Mouse (Mus musculus) embryonic facial prominence, embryonic 13.5 days (tissue): ENCODE data around the gene Anapc13. TPM values are rescaled to one million over a fixed set of nuclear protein-coding genes. Genes with fewer than 3 reads are reported as not detected.

Source experiments
- ATAC-seq: fragments of 200-750 bp; cut with Nextera tagmentation; 2 replicates; pipeline ENCODE4 v1.8.0; 2017; ENCODE audit warnings: low read depth; ENCODE audit not compliant: insufficient number of reproducible peaks, insufficient read depth, low FRiP score, low TSS enrichment
- H3K27ac ChIP-seq: fragments of 300-500 bp; sonication (generic); 2 replicates; pipeline ENCODE4 v1.5.1; 2015; ENCODE audit warnings: moderate library complexity, mild to moderate bottlenecking, inconsistent platforms
- H3K27me3 ChIP-seq: fragments of 300-500 bp; sonication (generic); 2 replicates; pipeline ENCODE4 v1.6.1; 2015; ENCODE audit warnings: mild to moderate bottlenecking, inconsistent platforms
- H3K36me3 ChIP-seq: fragments of 300-500 bp; sonication (generic); 2 replicates; pipeline ENCODE4 v1.6.1; 2015; ENCODE audit warnings: mild to moderate bottlenecking, inconsistent platforms
- H3K4me1 ChIP-seq: fragments of 300-500 bp; sonication (generic); 2 replicates; pipeline ENCODE4 v1.6.1; 2015; ENCODE audit warnings: inconsistent platforms
- H3K4me2 ChIP-seq: fragments of 300-500 bp; sonication (generic); 2 replicates; pipeline ENCODE4 v1.6.1; 2015; ENCODE audit warnings: moderate library complexity, mild to moderate bottlenecking, inconsistent platforms
- H3K4me3 ChIP-seq: fragments of 300-500 bp; sonication (generic); 2 replicates; pipeline ENCODE4 v1.5.1; 2015; ENCODE audit warnings: mild to moderate bottlenecking, inconsistent platforms
- H3K9ac ChIP-seq: fragments of 300-500 bp; sonication (generic); 2 replicates; pipeline ENCODE4 v1.6.1; 2015; ENCODE audit warnings: mild to moderate bottlenecking, inconsistent platforms
- H3K9me3 ChIP-seq: fragments of 300-500 bp; sonication (generic); 2 replicates; pipeline ENCODE4 v1.6.1; 2016; ENCODE audit warnings: inconsistent platforms
- WGBS: fragments of 180-500 bp; shearing (Covaris S2); methylation state at CpG from one replicate; pipeline ENCODE4 v1.1.7; 2015; ENCODE audit warnings: mixed read lengths; 5-methylcytosine and 5-hydroxymethylcytosine counted together
- polyA plus RNA-seq: library from polyadenylated mRNA; unstranded; fragments of >200 nt; fragmentation: Nextera tagmentation; extraction: Ambion mirVana; gene quantifications from 2 replicates; pipeline ENCODE4 v1.2.1, GENCODE M21; 2015

Gene Anapc13
- polyA plus RNA-seq, 1 experiment from 2014 or later: 195 TPM

DNA sequence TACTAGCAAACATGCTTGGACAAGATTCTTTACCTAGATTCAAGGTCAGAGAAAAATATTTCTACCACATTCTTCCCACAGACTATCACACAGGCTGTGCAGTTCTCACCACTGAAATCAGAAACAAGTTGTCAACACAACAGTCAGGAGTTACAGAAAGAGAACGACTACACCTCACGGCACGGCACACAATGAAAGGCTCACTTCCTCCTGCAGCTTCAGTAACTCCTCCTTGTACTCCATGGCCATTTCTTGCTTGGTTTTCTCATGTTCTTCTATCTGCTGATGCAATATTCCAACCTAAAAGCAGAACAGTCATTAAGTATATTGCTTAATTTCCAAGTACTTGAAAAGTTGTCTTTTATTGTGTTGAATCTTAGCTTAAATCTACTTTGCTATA lies 11.0 kb upstream of the Anapc13 start:
- WGBS: 82% methylated on average over 3 of the region's 3 CpGs
- Histone ChIP-seq H3K4me1 (no peaks in the 10 kb centered on the region), H3K4me2 (no peak overlapping the region), H3K9ac (no peak overlapping the region), H3K4me3 (no peak overlapping the region), H3K27ac (no peak overlapping the region), H3K27me3 (no peaks in the 10 kb centered on the region), H3K36me3 (peaks cover 62% of the 10 kb centered on the region), H3K9me3 (no peaks in the 10 kb centered on the region)
- ATAC-seq: no peak

GRCm38 (mm10) chr9:102616267-102616666 lies 9.8 kb upstream of the Anapc13 start:
- no peak overlapping the region for H3K27ac ChIP-seq
- no peak overlapping the region for H3K4me3 ChIP-seq
- H3K9ac ChIP-seq: no peak overlapping the region
- 80% methylated on average over 9 of the region's 9 CpGs for WGBS
- H3K27me3 ChIP-seq: no peaks in the 10 kb centered on the region
- H3K36me3 ChIP-seq: peaks cover 52% of the 10 kb centered on the region
- H3K4me2 ChIP-seq: no peak overlapping the region
- ATAC-seq: no peak
- H3K9me3 ChIP-seq: no peaks in the 10 kb centered on the region
- H3K4me1 ChIP-seq: peaks cover 1% of the 10 kb centered on the region; the same call in 1 of the 2 replicates

- Histone ChIP-seq H3K27me3 (no peaks in the 10 kb centered on the region), H3K4me3 (no peak overlapping the region), H3K27ac (0 out of 2 replicates have a peak overlapping the region, but pooled peaks have one; percentile 33), H3K36me3 (peaks cover 18% of the 10 kb centered on the region; the same call in 1 of the 2 replicates), H3K9ac (no peak overlapping the region), H3K4me1 (peaks cover 15% of the 10 kb centered on the region), H3K4me2 (no peak overlapping the region), H3K9me3 (no peaks in the 10 kb centered on the region)
- WGBS: 43% methylated on average over 5 of the region's 5 CpGs
- no peak for ATAC-seq
Observed at GRCm38 (mm10) chr9:102621385-102621784, 4.7 kb upstream of the Anapc13 start.

GRCm38 (mm10) chr9:102622192-102622857 lies 3.8 kb upstream of the Anapc13 start:
- peaks cover 16% of the 10 kb centered on the region; the same call in 1 of the 2 replicates for H3K36me3 ChIP-seq
- H3K27ac ChIP-seq: peak overlapping the region; percentile 19
- no peak overlapping the region for H3K4me2 ChIP-seq
- no peak overlapping the region for H3K4me3 ChIP-seq
- H3K9ac ChIP-seq: no peak overlapping the region
- no peaks in the 10 kb centered on the region for H3K9me3 ChIP-seq
- ATAC-seq: no peak
- no peaks in the 10 kb centered on the region for H3K27me3 ChIP-seq
- 31% methylated on average over 5 of the region's 5 CpGs for WGBS
- peaks cover 19% of the 10 kb centered on the region for H3K4me1 ChIP-seq

DNA sequence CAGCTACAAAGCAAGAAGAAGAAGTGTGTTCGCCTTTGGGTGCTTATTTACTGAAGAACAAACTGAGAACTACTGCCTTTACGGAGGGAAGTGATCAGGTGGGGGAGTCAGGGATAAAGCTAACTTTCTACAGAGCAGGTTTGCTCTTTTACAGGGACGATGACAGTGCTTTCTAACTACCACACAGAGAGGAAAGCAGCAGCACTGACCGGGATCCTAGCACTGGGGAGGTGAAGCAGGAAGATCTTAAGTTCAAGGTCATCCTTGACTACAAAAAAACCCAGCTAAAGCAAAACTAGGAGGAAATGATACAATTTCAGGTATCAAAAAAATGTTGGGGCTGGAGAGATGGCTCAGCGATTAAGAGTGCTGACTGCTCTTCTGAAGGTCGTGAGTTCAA lies 3.2 kb upstream of the Anapc13 start:
- Histone ChIP-seq H3K9ac (no peak overlapping the region), H3K27ac (peak overlapping the region; percentile 19), H3K4me2 (no peak overlapping the region), H3K27me3 (no peaks in the 10 kb centered on the region), H3K36me3 (peaks cover 11% of the 10 kb centered on the region; the same call in 1 of the 2 replicates), H3K4me1 (peaks cover 25% of the 10 kb centered on the region), H3K4me3 (no peak overlapping the region), H3K9me3 (no peaks in the 10 kb centered on the region)
- no peak for ATAC-seq
- 82% methylated on average over 6 of the region's 6 CpGs for WGBS

DNA sequence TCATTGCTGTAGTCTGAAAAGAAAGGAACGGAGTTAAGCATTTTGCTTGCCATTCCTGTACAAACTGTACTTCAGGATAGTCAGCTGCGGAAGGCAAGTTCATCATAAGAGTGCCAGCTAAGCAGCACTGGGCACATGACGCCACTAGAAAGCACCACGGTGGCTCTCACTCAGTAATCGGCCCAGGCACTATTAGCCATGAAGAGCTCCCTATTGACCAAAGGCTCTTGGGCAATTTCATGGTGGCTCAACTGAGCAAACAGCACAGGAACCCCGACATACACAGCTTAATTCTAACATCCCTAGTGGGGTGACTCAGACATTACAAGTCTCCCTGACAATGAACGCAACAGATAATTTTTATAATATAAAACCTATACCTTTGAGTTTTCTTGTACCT lies 2.5 kb upstream of the Anapc13 start:
- Histone ChIP-seq H3K27me3 (no peaks in the 10 kb centered on the region), H3K9ac (no peak overlapping the region), H3K27ac (no peak overlapping the region), H3K4me3 (no peak overlapping the region), H3K4me1 (peaks cover 27% of the 10 kb centered on the region), H3K36me3 (peaks cover 4% of the 10 kb centered on the region; the same call in 1 of the 2 replicates), H3K4me2 (no peak overlapping the region), H3K9me3 (no peaks in the 10 kb centered on the region)
- no peak for ATAC-seq
- WGBS: 86% methylated on average over 7 of the region's 7 CpGs

DNA sequence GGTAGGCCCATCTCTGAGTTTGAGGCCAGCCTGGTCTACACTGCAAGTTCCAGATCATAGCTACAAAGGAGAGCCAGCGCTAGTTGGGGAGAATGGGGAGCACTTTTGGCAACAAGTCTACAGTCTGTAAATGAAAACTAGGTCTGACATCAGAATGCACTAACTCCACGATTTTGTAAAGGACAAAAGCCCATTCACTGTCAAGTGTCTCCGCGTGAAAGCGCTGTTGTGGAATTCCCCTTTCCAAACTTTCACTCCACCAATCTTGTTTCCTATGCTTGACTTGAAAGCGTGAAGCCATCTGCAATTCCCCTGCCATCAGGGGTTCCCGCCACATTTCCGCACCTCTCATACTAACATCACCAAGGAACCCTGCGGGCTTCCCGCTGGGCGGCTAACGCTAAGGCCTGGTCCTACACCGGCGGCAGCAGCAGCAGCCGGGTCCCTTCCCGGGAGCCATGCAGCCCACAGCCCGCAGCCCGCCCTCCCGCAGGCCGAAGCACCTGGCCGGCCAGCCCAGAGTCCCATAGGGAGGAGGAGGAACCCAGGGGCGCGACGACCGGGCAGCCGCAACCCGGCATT lies 604 bp upstream of the Anapc13 start:
- Histone ChIP-seq H3K4me1 (peaks cover 34% of the 10 kb centered on the region), H3K27me3 (no peaks in the 10 kb centered on the region), H3K4me2 (peak overlapping the region; percentile 70), H3K4me3 (peak overlapping the region; percentile 97), H3K9ac (peak overlapping the region; percentile 99), H3K9me3 (no peaks in the 10 kb centered on the region), H3K27ac (peak overlapping the region; percentile 98), H3K36me3 (peaks cover 6% of the 10 kb centered on the region; the same call in 1 of the 2 replicates)
- under 1% methylated on average over 27 of the region's 27 CpGs for WGBS
- ATAC-seq: no peak; the same call in 1 of the 2 replicates

- H3K9me3 ChIP-seq: no peaks in the 10 kb centered on the region
- WGBS: under 1% methylated on average over 9 of the region's 9 CpGs
- ATAC-seq: no peak
- peaks cover 11% of the 10 kb centered on the region for H3K36me3 ChIP-seq
- peaks cover 29% of the 10 kb centered on the region for H3K4me1 ChIP-seq
- H3K9ac ChIP-seq: peak overlapping the region; percentile 99
- peak overlapping the region; percentile 70 for H3K4me2 ChIP-seq
- no peaks in the 10 kb centered on the region for H3K27me3 ChIP-seq
- H3K4me3 ChIP-seq: peak overlapping the region; percentile 97
- peak overlapping the region; percentile 98 for H3K27ac ChIP-seq
Observed at GRCm38 (mm10) chr9:102626839-102627225, 736 bp downstream of the Anapc13 start.

GRCm38 (mm10) chr9:102627442-102627841 lies 1.3 kb downstream of the Anapc13 start:
- WGBS: 82% methylated on average over 7 of the region's 7 CpGs
- H3K27ac ChIP-seq: peak overlapping the region; percentile 98

DNA sequence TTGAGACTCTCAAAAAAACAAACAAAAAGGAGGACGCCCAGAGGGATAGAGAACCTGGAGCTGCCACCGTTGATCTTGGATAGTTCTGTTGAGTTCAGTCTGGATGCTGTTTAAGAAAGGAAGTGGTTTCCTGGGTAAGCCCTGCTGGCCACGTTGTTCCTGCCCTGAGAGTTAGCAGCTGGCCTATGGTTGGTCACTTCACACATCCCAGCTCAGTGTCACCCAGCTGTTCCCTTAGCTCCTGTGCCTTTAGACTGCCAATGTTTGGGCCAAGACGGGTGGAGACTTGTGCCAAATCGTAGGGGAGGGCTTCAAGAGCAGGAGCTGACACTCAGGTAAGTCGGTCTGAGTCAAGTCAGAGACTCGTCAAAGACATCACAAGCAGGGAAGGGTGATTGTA lies 3.0 kb downstream of the Anapc13 start:
- 55% methylated on average over 7 of the region's 7 CpGs for WGBS
- peak overlapping the region; percentile 55; the same call in 1 of the 2 replicates for H3K9ac ChIP-seq
- peaks cover 22% of the 10 kb centered on the region for H3K36me3 ChIP-seq
- H3K9me3 ChIP-seq: no peaks in the 10 kb centered on the region
- H3K4me1 ChIP-seq: peaks cover 32% of the 10 kb centered on the region
- H3K27me3 ChIP-seq: no peaks in the 10 kb centered on the region
- no peak overlapping the region for H3K4me3 ChIP-seq
- no peak overlapping the region; the same call in 1 of the 2 replicates for H3K27ac ChIP-seq
- no peak overlapping the region for H3K4me2 ChIP-seq
- ATAC-seq: no peak

More at GRCm38 (mm10) chr9:102627442-102627841, 1.3 kb downstream of the Anapc13 start:
- H3K4me3 ChIP-seq: peak overlapping the region; percentile 97
- H3K36me3 ChIP-seq: peaks cover 15% of the 10 kb centered on the region
- no peak for ATAC-seq
- peak overlapping the region; percentile 99 for H3K9ac ChIP-seq
- H3K27me3 ChIP-seq: no peaks in the 10 kb centered on the region
- no peaks in the 10 kb centered on the region for H3K9me3 ChIP-seq
- peaks cover 29% of the 10 kb centered on the region for H3K4me1 ChIP-seq
- H3K4me2 ChIP-seq: peak overlapping the region; percentile 70

DNA sequence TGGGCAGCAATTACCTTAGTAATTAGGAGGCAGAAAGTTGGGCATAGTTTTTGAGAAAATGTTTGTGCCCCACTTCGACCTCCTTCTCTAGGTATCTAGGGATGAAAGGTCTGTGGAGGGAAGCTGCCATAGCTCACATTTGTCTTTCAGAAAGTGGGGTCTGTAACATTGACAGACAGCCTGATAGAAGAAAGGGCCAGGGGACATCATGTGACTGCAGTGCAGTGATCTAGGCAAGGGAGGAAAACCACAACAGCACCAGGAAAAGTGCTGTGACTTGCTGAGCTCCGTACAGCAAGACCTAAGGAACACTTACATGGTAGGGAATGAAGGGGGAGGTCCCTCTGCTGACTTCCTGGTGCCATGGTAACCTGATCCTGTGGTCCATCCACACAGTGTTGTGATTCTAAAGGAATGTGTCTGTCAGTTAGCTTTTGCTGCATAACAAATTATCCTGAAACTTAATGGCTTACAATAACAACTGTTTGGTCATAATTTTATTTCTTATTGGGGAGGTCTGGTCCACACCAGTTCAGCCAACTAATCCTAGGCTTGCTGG lies 5.6 kb downstream of the Anapc13 start:
- Histone ChIP-seq H3K9ac (peak overlapping the region; percentile 11; the same call in 1 of the 2 replicates), H3K27ac (no peak overlapping the region), H3K4me3 (no peak overlapping the region), H3K36me3 (peaks cover 26% of the 10 kb centered on the region), H3K4me1 (peaks cover 23% of the 10 kb centered on the region), H3K4me2 (no peak overlapping the region), H3K9me3 (no peaks in the 10 kb centered on the region), H3K27me3 (no peaks in the 10 kb centered on the region)
- WGBS: 54% methylated on average over 2 of the region's 2 CpGs
- no peak for ATAC-seq
